Mouse (Mus musculus) stomach, embryonic 15.5 days (tissue): ENCODE results near the gene Vamp4. TPM values are rescaled to one million over a fixed set of nuclear protein-coding genes. Genes with fewer than 3 reads are reported as not detected.

ENCODE experiments used
- ATAC-seq: fragments of 200-750 bp; cut with Nextera tagmentation; 2 replicates; pipeline ENCODE4 v1.8.0; 2017; ENCODE audit warnings: low read depth, moderate number of reproducible peaks, moderate TSS enrichment; ENCODE audit not compliant: insufficient read depth, low FRiP score
- H3K27ac ChIP-seq: fragments of 300-500 bp; sonication (generic); 2 replicates; pipeline ENCODE4 v1.5.1; 2015; ENCODE audit warnings: mild to moderate bottlenecking, inconsistent platforms
- H3K27me3 ChIP-seq: fragments of 300-500 bp; sonication (generic); replicated peaks from 2 replicates; pipeline ENCODE4 v1.6.1; 2015; ENCODE audit warnings: inconsistent platforms
- H3K36me3 ChIP-seq: fragments of 300-500 bp; sonication (generic); 2 replicates; pipeline ENCODE4 v1.6.1; 2015; ENCODE audit warnings: inconsistent platforms
- H3K4me1 ChIP-seq: fragments of 300-500 bp; sonication (generic); 2 replicates; pipeline ENCODE4 v1.6.1; 2015; ENCODE audit warnings: inconsistent platforms
- H3K4me2 ChIP-seq: fragments of 300-500 bp; sonication (generic); 2 replicates; pipeline ENCODE4 v1.6.1; 2015; ENCODE audit warnings: mild to moderate bottlenecking, inconsistent platforms
- H3K4me3 ChIP-seq: fragments of 300-500 bp; sonication (generic); replicated peaks from 2 replicates; pipeline ENCODE4 v1.5.1; 2015; ENCODE audit warnings: inconsistent platforms
- H3K9ac ChIP-seq: fragments of 300-500 bp; sonication (generic); 2 replicates; pipeline ENCODE4 v1.6.1; 2015; ENCODE audit warnings: inconsistent platforms
- H3K9me3 ChIP-seq: fragments of 300-500 bp; sonication (generic); 2 replicates; pipeline ENCODE4 v1.6.1; 2016; ENCODE audit warnings: inconsistent platforms
- WGBS: fragments of 180-500 bp; shearing (Covaris S2); methylation state at CpG from one replicate; pipeline ENCODE4 v1.1.7; 2015; 5-methylcytosine and 5-hydroxymethylcytosine counted together
- polyA plus RNA-seq: library from polyadenylated mRNA; unstranded; fragments of >200 nt; fragmentation: Nextera tagmentation; extraction: Ambion mirVana; gene quantifications from 2 replicates; pipeline ENCODE4 v1.2.1, GENCODE M21; 2015

Vamp4 gene
- polyA plus RNA-seq = 53.1 and 53.7 TPM in 2 replicates

DNA sequence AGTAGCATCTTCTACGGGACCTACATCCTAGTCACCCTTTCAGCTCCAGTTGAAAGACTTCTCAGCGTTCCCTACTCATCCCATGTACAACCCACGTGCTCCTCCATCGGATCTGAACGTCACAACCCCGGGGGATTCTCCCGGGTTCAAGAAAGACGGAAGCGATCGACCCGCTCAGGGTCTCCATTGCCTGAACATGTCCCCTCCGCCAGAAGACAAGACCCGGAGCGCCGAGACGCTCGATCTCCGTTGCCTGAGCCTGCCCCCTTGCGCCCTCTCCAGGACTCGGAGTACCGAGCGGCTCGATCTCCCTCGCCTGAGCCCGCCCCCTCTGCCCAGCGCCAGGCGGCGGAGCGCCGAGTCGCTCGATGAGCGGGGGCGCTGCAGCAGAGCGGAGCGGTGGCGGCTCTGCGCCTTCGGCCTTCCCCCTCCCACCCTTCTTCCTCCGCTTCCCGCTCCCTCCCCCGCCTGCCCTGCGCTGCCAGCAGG, at the start of gene Vamp4:
Gene Vamp4, plus strand, starts transcription at position 256 of the 489 bp plus-strand sequence.
- H3K27ac ChIP-seq = peak within 1 kb of the TSS; percentile 87
- H3K4me1 ChIP-seq = no peaks in the 10 kb centered on the region
- H3K36me3 ChIP-seq = peaks cover 2% of the 10 kb centered on the region; the same call in 1 of the 2 replicates
- peak; percentile 98 for ATAC-seq
- peak within 1 kb of the TSS; percentile 93 for H3K9ac ChIP-seq
- peak within 1 kb of the TSS; percentile 64 for H3K4me2 ChIP-seq
- H3K9me3 ChIP-seq = no peaks in the 10 kb centered on the region
- WGBS = under 1% methylated on average over 43 of the region's 43 CpGs
- H3K4me3 ChIP-seq = peak within 1 kb of the TSS; percentile 85
- no peaks in the 10 kb centered on the region for H3K27me3 ChIP-seq

DNA sequence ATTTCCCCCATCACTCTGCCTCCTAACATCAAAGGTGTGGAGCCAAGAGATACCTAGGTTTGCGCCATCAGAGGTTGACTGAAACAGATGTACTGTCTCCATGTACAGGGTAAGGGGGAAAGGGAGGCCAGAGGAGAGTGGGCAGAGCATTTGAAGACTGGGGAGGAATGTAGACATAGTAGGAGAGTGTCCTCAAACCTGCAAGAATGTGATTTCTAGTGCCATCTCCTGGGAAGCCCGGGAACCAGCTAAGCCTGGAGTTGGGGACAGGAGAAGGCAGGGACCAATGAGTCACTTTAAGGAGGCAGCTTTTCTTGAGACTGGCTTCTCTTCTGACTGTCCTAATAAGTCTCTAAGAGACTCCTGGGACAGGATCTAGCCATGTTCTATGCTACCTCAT, 40.7 kb upstream of the Vamp4 start:
- Histone ChIP-seq H3K36me3 (peaks cover 12% of the 10 kb centered on the region), H3K27me3 (no peaks in the 10 kb centered on the region), H3K4me2 (no peak overlapping the region), H3K4me1 (no peaks in the 10 kb centered on the region), H3K9me3 (no peaks in the 10 kb centered on the region), H3K4me3 (no peak overlapping the region), H3K27ac (no peak overlapping the region), H3K9ac (no peak overlapping the region)
- ATAC-seq = no peak
- 56% methylated on average over 2 of the region's 2 CpGs for WGBS

DNA sequence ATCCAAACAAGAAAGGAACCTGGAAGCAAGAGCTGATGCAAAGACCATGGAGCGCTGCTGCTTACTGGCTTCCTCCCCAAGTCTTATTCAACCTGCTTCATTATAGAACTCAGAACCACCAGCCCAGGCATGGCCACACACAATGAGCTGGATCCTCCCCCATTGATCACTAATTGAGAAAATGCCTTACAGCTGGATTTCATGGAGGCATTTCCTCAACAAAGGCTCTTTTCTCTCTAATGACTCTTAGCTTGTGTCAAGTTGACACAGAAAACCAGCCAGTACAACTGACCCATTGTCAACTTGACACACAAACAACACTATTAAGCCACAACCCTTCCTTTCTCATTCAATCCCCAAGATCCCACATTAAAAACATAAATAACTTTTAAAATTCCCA, 39.6 kb upstream of the Vamp4 start:
- Histone ChIP-seq H3K9me3 (no peaks in the 10 kb centered on the region), H3K4me3 (no peak overlapping the region), H3K4me2 (no peak overlapping the region), H3K4me1 (no peaks in the 10 kb centered on the region), H3K36me3 (peaks cover 21% of the 10 kb centered on the region), H3K27ac (no peak overlapping the region), H3K27me3 (no peaks in the 10 kb centered on the region), H3K9ac (no peak overlapping the region)
- no peak for ATAC-seq
- WGBS = 87% methylated on average over 1 of the region's 1 CpGs

DNA sequence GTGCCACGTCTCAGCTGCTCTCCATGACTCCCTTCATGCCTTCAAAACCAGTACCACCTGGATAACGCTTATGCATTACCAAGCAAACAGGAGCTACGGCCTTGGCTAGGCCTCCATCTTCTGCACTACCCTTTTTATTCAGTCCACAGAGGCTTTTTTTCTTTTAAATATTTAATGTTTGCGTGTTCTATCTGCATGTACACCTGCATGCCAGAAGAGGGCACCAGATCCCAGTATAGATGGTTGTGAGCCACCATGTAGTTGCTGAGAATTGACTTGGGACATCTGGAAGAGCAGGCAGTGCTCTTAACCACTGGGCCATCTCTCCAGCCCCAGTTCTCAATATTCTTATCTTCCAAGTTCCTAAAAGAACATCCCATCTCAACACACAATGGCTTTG, 38.7 kb upstream of the Vamp4 start:
- Histone ChIP-seq H3K27me3 (no peaks in the 10 kb centered on the region), H3K27ac (no peak overlapping the region), H3K9me3 (no peaks in the 10 kb centered on the region), H3K4me1 (no peaks in the 10 kb centered on the region), H3K36me3 (peaks cover 31% of the 10 kb centered on the region), H3K4me3 (no peak overlapping the region), H3K9ac (no peak overlapping the region), H3K4me2 (no peak overlapping the region)
- ATAC-seq = no peak
- WGBS = 70% methylated on average over 4 of the region's 4 CpGs

DNA sequence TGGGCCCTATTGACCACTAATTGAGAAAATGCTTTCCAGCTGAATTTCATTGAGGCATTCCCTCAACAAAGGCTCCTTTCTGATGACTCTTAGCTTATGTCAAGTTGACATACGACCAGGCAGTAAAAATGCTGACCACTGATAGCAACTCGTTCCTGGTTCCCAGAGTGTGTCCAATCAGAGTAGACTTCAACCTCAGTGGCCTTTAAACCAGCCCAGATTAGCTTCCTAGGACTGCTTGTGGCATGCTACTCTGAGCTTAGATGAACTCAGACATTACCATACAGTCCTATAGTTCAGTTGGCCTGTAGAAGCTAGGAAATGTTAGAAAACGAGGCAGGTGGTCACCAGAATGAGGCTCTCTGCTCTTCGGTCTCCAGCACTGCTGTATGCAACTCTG, 38.0 kb upstream of the Vamp4 start:
- no peak overlapping the region for H3K4me2 ChIP-seq
- peaks cover 38% of the 10 kb centered on the region for H3K36me3 ChIP-seq
- 66% methylated on average over 4 of the region's 4 CpGs for WGBS
- no peaks in the 10 kb centered on the region for H3K27me3 ChIP-seq
- no peak for ATAC-seq
- H3K4me1 ChIP-seq = no peaks in the 10 kb centered on the region
- H3K4me3 ChIP-seq = no peak overlapping the region
- H3K27ac ChIP-seq = no peak overlapping the region
- H3K9ac ChIP-seq = no peak overlapping the region
- no peaks in the 10 kb centered on the region for H3K9me3 ChIP-seq

DNA sequence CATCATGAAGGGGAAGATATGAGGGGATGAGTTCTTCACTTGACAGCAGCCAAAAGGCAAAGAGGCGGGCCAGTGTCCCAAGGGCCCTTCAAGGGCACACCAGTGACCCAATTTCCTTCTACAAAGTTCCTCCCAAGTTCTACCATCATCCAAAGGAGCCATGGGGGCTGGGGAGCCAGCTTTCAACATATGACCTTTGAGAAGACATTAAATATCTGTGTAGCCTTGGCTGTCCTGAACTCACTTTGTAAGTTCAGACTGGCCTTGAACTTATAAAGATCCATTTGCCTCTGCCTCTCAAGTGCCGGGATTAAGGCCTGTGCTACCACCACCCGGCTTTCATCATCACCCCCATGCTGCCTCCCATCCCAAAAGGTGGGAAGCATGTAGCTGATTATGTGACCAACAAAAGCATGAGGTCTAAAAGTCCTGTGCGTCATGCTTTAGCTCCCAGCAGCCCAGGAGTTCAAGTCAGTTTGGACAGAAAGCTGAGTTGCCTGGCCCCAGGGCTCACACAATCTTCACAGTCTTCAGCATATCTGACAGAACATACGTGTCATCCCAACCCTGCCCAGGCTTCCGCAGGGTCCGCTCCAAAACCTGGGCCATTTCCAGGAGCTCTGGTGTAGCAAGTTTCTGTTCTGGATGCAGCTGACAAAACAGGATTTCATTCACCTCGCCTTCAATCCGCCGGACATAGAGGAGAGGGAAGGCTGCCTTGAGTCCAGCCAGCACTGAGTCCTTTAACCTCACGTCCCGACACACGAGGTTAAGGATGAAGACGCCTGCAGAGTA, 36.4 kb upstream of the Vamp4 start:
- H3K4me3 ChIP-seq = no peak overlapping the region
- no peak overlapping the region for H3K27ac ChIP-seq
- whole genome bisulfite sequencing = 89% methylated on average over 14 of the region's 14 CpGs
- H3K4me1 ChIP-seq = no peaks in the 10 kb centered on the region
- peaks cover 40% of the 10 kb centered on the region for H3K36me3 ChIP-seq
- H3K9me3 ChIP-seq = no peaks in the 10 kb centered on the region
- ATAC-seq = no peak
- H3K4me2 ChIP-seq = no peak overlapping the region
- no peak overlapping the region for H3K9ac ChIP-seq
- no peaks in the 10 kb centered on the region for H3K27me3 ChIP-seq

DNA sequence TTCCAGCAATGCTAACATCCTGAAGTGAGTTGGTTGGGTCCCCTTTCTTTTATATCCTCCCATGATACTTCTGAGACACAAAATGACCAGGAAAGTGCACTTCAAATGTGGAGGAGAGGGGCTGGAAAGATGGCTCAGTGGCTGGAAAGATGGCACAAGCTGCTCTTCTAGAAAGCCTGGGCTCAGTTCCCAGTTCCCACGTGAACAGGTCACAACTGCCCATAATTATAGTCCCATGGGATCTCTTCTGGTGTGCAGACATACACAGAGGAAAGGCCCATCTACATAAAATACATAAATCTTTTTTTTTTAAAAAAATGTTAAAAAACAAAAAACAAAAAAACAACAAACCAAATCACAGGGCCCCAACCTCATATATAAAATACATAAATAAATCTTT, 27.1 kb upstream of the Vamp4 start:
- Histone ChIP-seq H3K4me1 (peaks cover 3% of the 10 kb centered on the region; the same call in 1 of the 2 replicates), H3K27me3 (no peaks in the 10 kb centered on the region), H3K4me3 (no peak overlapping the region), H3K36me3 (peaks cover 27% of the 10 kb centered on the region), H3K9me3 (no peaks in the 10 kb centered on the region), H3K9ac (no peak overlapping the region), H3K27ac (no peak overlapping the region), H3K4me2 (no peak overlapping the region)
- ATAC-seq = no peak
- WGBS = 84% methylated on average over 1 of the region's 1 CpGs

DNA sequence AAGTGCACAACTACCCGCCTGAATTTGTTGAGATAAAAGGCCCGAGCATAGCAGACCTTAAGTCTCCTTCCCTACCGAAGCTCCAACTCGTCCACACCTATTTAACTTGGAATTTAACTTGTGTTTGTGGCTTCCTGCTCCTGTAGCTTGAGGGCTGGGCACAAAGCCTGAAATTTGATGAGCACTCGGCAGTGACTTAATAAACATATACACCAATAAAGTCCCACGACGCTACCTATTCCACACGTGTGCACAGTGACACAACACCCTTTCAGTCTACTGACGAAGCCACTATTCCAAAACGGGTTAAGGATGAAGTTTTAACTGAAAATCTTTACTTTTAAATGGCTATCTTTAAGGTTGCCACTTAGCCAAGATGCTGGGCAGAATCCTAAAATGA, 22.7 kb upstream of the Vamp4 start:
- Histone ChIP-seq H3K9me3 (no peaks in the 10 kb centered on the region), H3K27me3 (no peaks in the 10 kb centered on the region), H3K4me2 (peak overlapping the region; percentile 84), H3K9ac (peak overlapping the region; percentile 58), H3K27ac (no peak overlapping the region), H3K36me3 (peaks cover 14% of the 10 kb centered on the region; the same call in 1 of the 2 replicates), H3K4me1 (peaks cover 3% of the 10 kb centered on the region; the same call in 1 of the 2 replicates), H3K4me3 (peak overlapping the region; percentile 67)
- 4% methylated on average over 10 of the region's 10 CpGs for WGBS
- no peak for ATAC-seq

DNA sequence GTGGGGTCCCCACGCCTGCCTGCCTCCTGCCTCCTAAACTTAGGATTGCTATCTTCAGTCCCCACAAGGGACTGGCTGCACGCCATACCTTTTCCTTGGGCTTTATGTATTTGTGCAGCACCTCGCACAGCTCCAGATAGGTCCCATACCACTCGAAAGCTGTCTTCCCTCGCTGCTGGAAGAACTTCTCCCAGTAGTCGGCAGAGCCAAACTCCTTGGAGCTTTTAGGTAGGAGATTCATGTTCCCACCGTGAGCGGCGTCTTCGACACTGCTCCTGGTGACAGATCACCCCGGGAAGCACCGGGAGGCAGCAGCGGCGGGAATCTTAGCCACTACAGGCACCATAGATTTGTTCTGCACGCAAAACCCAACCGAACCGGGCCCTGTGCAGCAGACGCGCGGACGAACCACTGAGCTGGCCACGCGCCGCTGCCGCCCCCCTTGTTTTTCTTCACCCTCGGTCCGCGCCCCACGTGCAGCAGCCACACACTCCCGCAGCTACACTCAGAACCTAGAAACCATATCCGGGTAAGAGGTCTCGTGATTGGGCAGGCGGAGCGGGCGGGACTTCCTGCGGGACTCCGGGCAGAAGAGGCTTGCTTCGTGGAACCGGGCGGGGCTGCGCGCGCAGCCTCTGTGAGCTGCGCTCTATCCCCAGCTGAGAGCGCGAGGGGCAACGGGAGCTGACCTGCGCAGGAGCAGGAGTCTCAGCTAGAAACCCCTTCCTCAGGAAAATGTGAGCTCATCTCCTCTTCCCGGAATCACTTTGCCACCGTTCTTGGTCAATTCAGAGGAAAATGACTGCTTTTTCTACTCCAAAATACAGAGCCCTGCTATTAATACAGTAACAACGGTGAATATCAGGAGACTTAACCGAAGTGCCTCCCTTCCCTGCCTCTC, 22.0 kb upstream of the Vamp4 start, which contains the start of gene Mettl13:
Gene Mettl13, minus strand, starts transcription at position 536 of the 901 bp plus-strand sequence.
- peak; percentile 99 for ATAC-seq
- peaks cover 3% of the 10 kb centered on the region; the same call in 1 of the 2 replicates for H3K4me1 ChIP-seq
- peak within 1 kb of the TSS; percentile 64 for H3K9ac ChIP-seq
- under 1% methylated on average over 52 of the region's 52 CpGs for WGBS
- H3K9me3 ChIP-seq = no peaks in the 10 kb centered on the region
- peak within 1 kb of the TSS; percentile 84 for H3K4me2 ChIP-seq
- H3K27me3 ChIP-seq = no peaks in the 10 kb centered on the region
- H3K36me3 ChIP-seq = peaks cover 8% of the 10 kb centered on the region; the same call in 1 of the 2 replicates
- H3K4me3 ChIP-seq = peak within 1 kb of the TSS; percentile 67
- H3K27ac ChIP-seq = peak within 1 kb of the TSS; percentile 66

DNA sequence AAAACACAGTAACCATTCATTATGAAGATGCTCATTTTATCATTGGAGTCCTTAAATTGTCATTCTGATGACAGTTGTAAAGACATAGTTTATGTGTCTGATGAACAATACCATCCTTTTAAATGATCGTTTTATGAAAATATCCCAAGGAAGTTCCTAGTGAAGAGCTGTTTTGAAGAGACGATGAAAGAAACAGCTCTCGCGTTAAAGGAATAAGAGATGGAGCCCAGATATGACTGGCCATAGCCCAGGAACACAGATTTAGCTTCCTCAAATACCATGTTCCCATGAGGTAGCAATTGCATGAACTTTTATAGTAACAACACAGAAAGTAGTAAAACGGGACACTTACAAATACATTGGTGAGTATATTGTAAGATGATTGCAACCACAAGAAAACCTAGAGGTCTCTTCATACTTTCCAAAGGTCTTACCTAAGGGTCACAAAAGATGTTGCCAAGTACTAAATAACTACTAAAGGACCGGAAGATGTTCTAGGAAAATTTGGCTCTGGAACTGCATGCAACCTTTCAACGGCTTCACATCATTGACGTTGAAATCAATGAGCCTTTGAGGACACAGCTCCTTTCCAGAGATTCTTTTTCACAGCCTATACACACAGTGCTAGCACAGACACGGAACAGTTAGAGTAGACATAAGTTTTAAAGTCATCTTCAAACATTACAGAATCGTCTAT, 21.2 kb upstream of the Vamp4 start:
- Histone ChIP-seq H3K9ac (peak overlapping the region; percentile 64; the same call in 1 of the 2 replicates), H3K36me3 (peaks cover 3% of the 10 kb centered on the region; the same call in 1 of the 2 replicates), H3K4me3 (peak overlapping the region; percentile 67), H3K9me3 (no peaks in the 10 kb centered on the region), H3K4me2 (peak overlapping the region; percentile 84), H3K27me3 (no peaks in the 10 kb centered on the region), H3K27ac (peak overlapping the region; percentile 66; the same call in 1 of the 2 replicates), H3K4me1 (peaks cover 3% of the 10 kb centered on the region; the same call in 1 of the 2 replicates)
- ATAC-seq = no peak
- 62% methylated on average over 10 of the region's 10 CpGs for WGBS

DNA sequence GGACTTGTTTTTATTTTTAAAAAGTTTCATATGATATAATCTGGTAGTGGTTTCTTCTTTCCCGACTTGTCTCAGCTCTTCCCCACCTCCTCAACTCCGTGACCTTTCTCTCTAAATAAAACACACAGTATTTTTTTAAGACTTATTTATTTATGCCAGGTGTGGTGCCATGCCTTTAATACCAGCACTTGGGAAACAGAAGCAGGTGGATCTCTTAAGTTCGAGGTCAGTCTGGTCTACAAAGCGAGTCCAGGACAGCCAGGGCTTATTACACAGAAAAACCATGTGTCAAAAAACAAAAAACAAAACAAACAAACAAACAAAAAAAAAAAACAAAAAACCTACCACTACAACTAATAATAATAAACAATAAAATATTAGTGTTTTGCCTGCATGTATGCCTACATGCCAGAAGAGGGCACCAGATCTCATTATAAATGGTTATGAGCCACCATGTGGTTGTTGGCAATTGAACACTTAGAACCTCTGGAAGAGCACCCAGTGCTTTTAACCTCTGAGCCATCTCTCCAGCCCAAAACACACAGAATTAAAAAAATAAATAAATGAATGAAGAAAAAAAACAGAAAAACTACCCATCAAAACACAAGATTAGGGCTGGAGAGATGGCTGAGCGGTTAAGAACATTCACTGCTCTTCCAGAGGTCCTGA, 20.6 kb upstream of the Vamp4 start:
- no peaks in the 10 kb centered on the region for H3K9me3 ChIP-seq
- no peak overlapping the region for H3K4me2 ChIP-seq
- 75% methylated on average over 5 of the region's 5 CpGs for WGBS
- ATAC-seq = no peak
- H3K4me3 ChIP-seq = no peak overlapping the region
- no peaks in the 10 kb centered on the region for H3K27me3 ChIP-seq
- no peak overlapping the region for H3K9ac ChIP-seq
- 0 out of 2 replicates have a peak, but pooled peaks cover 2% of the 10 kb centered on the region for H3K36me3 ChIP-seq
- H3K27ac ChIP-seq = no peak overlapping the region
- H3K4me1 ChIP-seq = peaks cover 3% of the 10 kb centered on the region; the same call in 1 of the 2 replicates
